Mouse (Mus musculus): Measurements from ENCODE around the gene Ctbp1.
A peak's percentile ranks its signal among the peaks of the same experiment; 100 is the strongest.

Gene Ctbp1

GRCm38 (mm10) chr5:33208533-33209245 is 66.1 kb downstream of the Ctbp1 start:
- no peak for DNase-seq (ENCODE audit: low read depth, low spot score)

- DNase-seq (ENCODE audit: low read depth, low spot score) = no peak
These were observed 67.7 kb downstream of the Ctbp1 start for GRCm38 (mm10) chr5:33207136-33207535.

DNA sequence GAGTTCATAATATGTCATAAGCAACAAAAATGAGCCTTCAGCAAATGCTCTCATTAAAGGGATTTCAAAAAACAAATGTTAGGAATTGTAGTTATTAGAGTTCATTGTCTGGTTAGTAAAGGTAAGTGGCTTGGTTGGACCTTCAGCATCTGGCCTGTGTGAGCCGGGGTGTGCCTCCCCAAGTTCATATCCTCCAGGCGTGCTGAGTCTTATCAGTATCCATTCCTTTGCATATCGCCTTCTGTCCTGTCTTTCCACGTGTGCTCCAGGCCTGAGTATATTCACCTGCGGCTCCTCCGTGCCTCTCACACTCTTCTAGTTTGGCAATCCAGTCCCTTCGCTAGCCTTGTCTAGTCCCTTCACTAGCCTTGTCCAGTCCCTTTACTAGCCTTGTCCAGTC is 68.5 kb downstream of the Ctbp1 start:
- DNase-seq (ENCODE audit: low read depth, low spot score) = no peak

DNA sequence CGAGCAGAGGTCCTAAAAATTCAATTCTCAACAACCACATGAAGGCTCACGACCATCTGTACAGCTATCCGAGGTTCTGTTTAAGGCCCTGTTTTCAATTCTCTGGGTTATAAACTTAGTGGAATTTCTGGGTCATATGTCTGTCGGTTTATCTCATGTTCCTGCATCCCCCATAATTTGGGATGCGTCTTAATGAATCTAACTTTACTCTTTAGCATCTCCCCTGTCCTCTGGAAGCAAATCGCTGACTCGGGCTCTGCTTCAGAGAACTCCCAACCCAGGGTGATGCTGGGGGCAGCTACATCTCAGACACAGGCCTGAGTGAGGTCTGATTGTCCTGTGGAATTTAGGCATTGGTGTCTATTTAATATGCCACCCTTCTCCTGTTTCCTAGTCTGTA is 70.5 kb downstream of the Ctbp1 start:
- no peak for DNase-seq (ENCODE audit: low read depth, low spot score)

- peak; percentile 86 for DNase-seq (ENCODE audit: low read depth, low spot score)
These were observed 71.0 kb downstream of the Ctbp1 start for GRCm38 (mm10) chr5:33203691-33204242.

DNA sequence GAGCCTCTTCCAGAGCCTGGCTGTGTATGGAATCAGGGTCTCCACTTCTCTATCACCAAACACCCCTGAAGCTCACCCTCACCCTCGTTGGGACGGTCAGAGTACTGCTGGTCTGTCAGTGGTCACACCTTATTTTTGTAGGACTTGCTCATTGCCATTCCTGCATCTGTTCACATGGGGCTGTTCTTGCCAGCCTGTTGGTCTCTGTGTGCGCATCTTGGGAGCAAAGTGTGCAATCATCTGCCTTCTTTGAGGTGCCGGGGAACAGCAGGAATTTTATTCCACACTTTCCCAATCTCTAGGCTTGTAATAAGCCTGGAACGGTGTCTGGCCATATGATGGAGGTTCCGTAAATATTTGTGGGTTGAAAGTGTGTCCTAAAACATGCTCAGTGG is 71.6 kb downstream of the Ctbp1 start:
- no peak for DNase-seq (ENCODE audit: low read depth, low spot score)

- no peak for DNase-seq (ENCODE audit: low read depth, low spot score)
These were observed 72.2 kb downstream of the Ctbp1 start for GRCm38 (mm10) chr5:33202516-33203170.

DNA sequence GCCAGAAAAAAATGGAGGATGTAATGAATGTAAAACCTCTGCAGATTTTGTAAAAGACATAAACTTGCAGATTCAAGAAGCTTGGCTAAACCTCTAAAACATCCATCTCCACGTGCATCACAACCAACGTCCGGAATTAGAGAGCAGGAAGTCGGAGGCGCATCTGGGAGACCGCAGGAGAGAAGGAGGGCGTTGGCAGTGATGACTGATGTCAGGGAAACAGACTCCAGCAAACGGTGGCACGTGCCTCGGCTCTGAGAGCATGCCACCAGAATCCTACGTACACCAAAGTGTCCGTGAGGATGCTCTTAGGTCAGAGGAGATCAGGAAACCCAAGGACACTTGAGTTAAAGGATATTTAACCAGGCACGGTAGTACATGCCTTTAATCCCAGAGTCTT is 73.1 kb downstream of the Ctbp1 start:
- no peak for DNase-seq (ENCODE audit: low read depth, low spot score)

GRCm38 (mm10) chr5:33200071-33200470 is 74.7 kb downstream of the Ctbp1 start:
- no peak for DNase-seq (ENCODE audit: low read depth, low spot score)

All from forelimb bud, embryonic 11.5 days (tissue).